16 mouse cellular contexts compared by ENCODE assay signal in the genomic region with DNA sequence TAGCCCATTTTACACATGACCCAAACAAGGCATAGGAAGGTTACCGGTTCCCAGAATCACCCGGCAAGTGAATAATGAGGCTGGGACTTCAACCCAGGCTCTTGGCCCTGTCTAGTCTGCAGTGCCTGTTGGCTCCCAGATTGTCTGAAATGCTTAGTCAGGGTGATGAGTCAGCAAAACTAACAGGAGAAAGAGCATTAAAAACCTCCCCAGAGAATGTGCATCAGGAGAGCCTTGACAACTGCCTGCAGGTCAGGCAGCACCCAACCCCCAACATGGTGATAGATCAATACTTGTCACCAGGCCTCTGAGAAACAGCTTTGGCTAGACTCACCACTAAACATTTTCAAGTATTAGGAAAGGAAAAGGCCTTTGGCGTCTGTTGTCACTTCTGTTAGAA. TPM values are rescaled to one million over a fixed set of nuclear protein-coding genes. Genes with fewer than 3 reads are reported as not detected.
A peak's percentile ranks its signal among the peaks of the same experiment; 100 is the strongest.
DNase-seq lines count a peak whose midpoint lies in the region; ATAC-seq and TF ChIP-seq lines count a peak whose summit lies in the region.
"Had no signal": no experiment of that assay in that cellular context is flagged by ENCODE, and none has a peak within 500 bp of the region (broad histone marks: within the 10 kb centered on the region; RNA-seq: fewer than 3 reads in every experiment).

No protein-coding gene starts in this region.

- no peaks in the 10 kb centered on the region for H3K79me2 ChIP-seq in CH12.LX (replicated peaks; ENCODE audit: control insufficient read depth, extremely low read depth, insufficient read depth, poor library complexity, severe bottlenecking)

- peaks cover 40 to 92% of the 10 kb centered on the region in 2 experiments for H3K36me3 ChIP-seq in CH12.LX (replicated peaks in 1 of 2; ENCODE audit: control insufficient read depth in 1 of 2, insufficient read depth in 1 of 2, low read length in 1 of 2)
- H3K36me3 ChIP-seq in liver, embryonic 13.5 days: peaks cover 58% of the 10 kb centered on the region
- peaks cover 46% of the 10 kb centered on the region for H3K36me3 ChIP-seq in thymus, adult 2 months (ENCODE audit: control insufficient read depth, insufficient read depth, low read length)
- H3K36me3 ChIP-seq: intestine, embryonic 15.5 days had no signal

- no peaks in the 10 kb centered on the region for H3K27me3 ChIP-seq in CH12.LX (replicated peaks)
- H3K27me3 ChIP-seq in liver, embryonic 13.5 days: no peaks in the 10 kb centered on the region
- no peaks in the 10 kb centered on the region for H3K27me3 ChIP-seq in thymus, adult 2 months (ENCODE audit: control insufficient read depth, insufficient read depth, low read length)
- H3K27me3 ChIP-seq: intestine, embryonic 15.5 days; limb, embryonic 13.5 days; neural tube, embryonic 15.5 days had no signal

- no peak for TF ChIP-seq RAD21 in CH12.LX (IDR thresholded peaks at IDR 0.05; ENCODE audit: low read depth, low read length)

- ATAC-seq in liver, embryonic 13.5 days (ENCODE audit: low read depth): peak; percentile 74
- ATAC-seq: intestine, embryonic 15.5 days had no signal

- H3K9me3 ChIP-seq in CH12.LX (replicated peaks; ENCODE audit: low read length): no peaks in the 10 kb centered on the region
- no peaks in the 10 kb centered on the region for H3K9me3 ChIP-seq in liver, embryonic 13.5 days (replicated peaks)
- H3K9me3 ChIP-seq: intestine, embryonic 15.5 days; limb, embryonic 13.5 days; neural tube, embryonic 15.5 days had no signal

- H3K4me2 ChIP-seq in CH12.LX (ENCODE audit: insufficient read depth, low read depth, poor library complexity, severe bottlenecking): no peak overlapping the region
- H3K4me2 ChIP-seq in liver, embryonic 13.5 days: no peak overlapping the region
- H3K4me2 ChIP-seq: intestine, embryonic 15.5 days; limb, embryonic 13.5 days; neural tube, embryonic 15.5 days had no signal

- dilution Hi-C loops in CH12.LX (cut with MboI; ENCODE audit: extremely low pct_ligation_motif_present, extremely low pct_unique_long_range_greater_than_20kb, low sequenced_read_pairs): no loop called here

- H3K27ac ChIP-seq in CH12.LX (ENCODE audit: insufficient read depth, low read depth): no peak overlapping the region
- peak overlapping the region; percentile 29 for H3K27ac ChIP-seq in liver, embryonic 13.5 days
- no peak overlapping the region for H3K27ac ChIP-seq in thymus, adult 2 months (ENCODE audit: control insufficient read depth, insufficient read depth, low read length)
- H3K27ac ChIP-seq: intestine, embryonic 15.5 days; limb, embryonic 13.5 days; neural tube, embryonic 15.5 days had no signal

- in situ Hi-C loops in CH12.LX (cut with MboI; ENCODE audit: low pct_ligation_motif_present, low pct_unique_long_range_greater_than_20kb, low sequenced_read_pairs): no loop called here

- no peak for TF ChIP-seq CTCF in CH12.LX (conservative IDR thresholded peaks at IDR 0.05 in 1 of 2, IDR thresholded peaks at IDR 0.05 in 1 of 2; ENCODE audit: low read depth in 2 of 2, low read length in 2 of 2)
- no peak for TF ChIP-seq CTCF in thymus, adult 2 months (IDR thresholded peaks at IDR 0.05; ENCODE audit: borderline replicate concordance, control insufficient read depth, extremely low read depth, insufficient read depth, low read length, poor library complexity)

- 75% methylated on average over 3 of the region's 3 CpGs for WGBS in liver, embryonic 13.5 days (ENCODE audit: insufficient replicate concordance)
- 95% methylated on average over 3 of the region's 3 CpGs for WGBS in thymus, adult 2 months

- intact Hi-C loops in gastrocnemius, postnatal 36 days (cut with DNase I): no loop called here

- no peak overlapping the region for H3K4me3 ChIP-seq in CH12.LX (replicated peaks in 1 of 3; ENCODE audit: low read depth in 2 of 3, low read length in 2 of 3, poor library complexity in 1 of 3)
- H3K4me3 ChIP-seq in liver, embryonic 13.5 days (replicated peaks): no peak overlapping the region
- H3K4me3 ChIP-seq in thymus, adult 2 months (ENCODE audit: control insufficient read depth, insufficient read depth, low read length): no peak overlapping the region
- H3K4me3 ChIP-seq: intestine, embryonic 15.5 days; limb, embryonic 13.5 days; neural tube, embryonic 15.5 days had no signal

- DNase-seq in adrenal gland, postnatal 36 days: peak; percentile 28 to 35
- no peak for DNase-seq in adrenal gland, postnatal 4 days (ENCODE audit: low spot score in 2 of 2)
- DNase-seq in CH12.LX (ENCODE audit: extremely low read depth): no peak
- DNase-seq in c-Kit-positive CD71-positive TER-119-negative erythroid progenitor cells, embryonic 14.5 days (ENCODE audit: low read depth): peak; percentile 22
- peak; percentile 52 for DNase-seq in liver, embryonic 13.5 days
- no peak for DNase-seq in cerebellum, adult 11-12 months
- no peak for DNase-seq in thymus, adult 2 months
- DNase-seq in gastrocnemius, postnatal 36 days: no peak
- DNase-seq: cerebellum, postnatal 36 days; heart, adult 18-20 months; heart, postnatal 36 days; kidney, postnatal 25 days; lung, postnatal 36 days had no signal

- H3K4me1 ChIP-seq in CH12.LX (ENCODE audit: control insufficient read depth in 1 of 2, insufficient read depth in 2 of 2): peaks cover 0 to 14% of the 10 kb centered on the region in 2 experiments; a peak in 2 of 4 replicates
- peaks cover 16% of the 10 kb centered on the region for H3K4me1 ChIP-seq in liver, embryonic 13.5 days (replicated peaks)
- no peaks in the 10 kb centered on the region for H3K4me1 ChIP-seq in thymus, adult 2 months (replicated peaks; ENCODE audit: control insufficient read depth, insufficient read depth, low read length)
- H3K4me1 ChIP-seq: intestine, embryonic 15.5 days; neural tube, embryonic 15.5 days had no signal

- no peak overlapping the region for H3K9ac ChIP-seq in CH12.LX (ENCODE audit: insufficient read depth, low read depth)
- H3K9ac ChIP-seq in liver, embryonic 13.5 days: no peak overlapping the region
- H3K9ac ChIP-seq: intestine, embryonic 15.5 days; limb, embryonic 13.5 days; neural tube, embryonic 15.5 days had no signal

- TF ChIP-seq POLR2A in CH12.LX (IDR thresholded peaks at IDR 0.05; ENCODE audit: low read depth, low read length): no peak
- TF ChIP-seq POLR2A in thymus, adult 2 months (IDR thresholded peaks at IDR 0.05; ENCODE audit: control insufficient read depth, extremely low read depth, insufficient read depth, low read length, poor library complexity): no peak

- no peak for TF ChIP-seq EP300 in CH12.LX (IDR thresholded peaks at IDR 0.05; ENCODE audit: low read length)

TF ChIP-seq in CH12.LX, 34 proteins besides CTCF, POLR2A, EP300 and RAD21:
- TF ChIP-seq SIN3A (IDR thresholded peaks at IDR 0.05; ENCODE audit: low read length): no peak
- no peak for TF ChIP-seq ZKSCAN1 (IDR thresholded peaks at IDR 0.05; ENCODE audit: borderline replicate concordance, low read depth, low read length)
- TF ChIP-seq BHLHE40 (IDR thresholded peaks at IDR 0.05; ENCODE audit: low read depth, low read length): no peak
- no peak for TF ChIP-seq ZMIZ1 (IDR thresholded peaks at IDR 0.05; ENCODE audit: low read depth, low read length)
- peak; percentile 88 for TF ChIP-seq MAFK (IDR thresholded peaks at IDR 0.05; ENCODE audit: insufficient replicate concordance, low read length)

RNA-seq across cellular contexts. Expression of gene Efcab10, which starts 25.1 kb away (rescaled TPM):
- total RNA-seq in adrenal gland, postnatal 36 days (2021): under 1 TPM in 1 of 2 experiments, not detected in 1; 0.59 TPM
- not detected for total RNA-seq in adrenal gland, postnatal 4 days (2021)
- total RNA-seq in CH12.LX (2012; rRNA removed): not detected in 2 replicates
- not detected in 2 replicates for total RNA-seq in CH12.LX (2014; rRNA removed)
- polyA plus RNA-seq in CH12.LX (2012; ENCODE audit: insufficient read length, low read depth): not detected in 2 replicates
- polyA plus RNA-seq in liver, embryonic 13.5 days (2015; fragmentation: Nextera tagmentation; extraction: Ambion mirVana): not detected in 2 replicates
- polyA plus RNA-seq in thymus, adult 2 months (2012; rRNA removed): not detected in 2 replicates
- total RNA-seq in gastrocnemius, postnatal 36 days (2021): not detected
- total RNA-seq: heart, adult 18-20 months; heart, postnatal 36 days had no signal

RNA-seq across cellular contexts. Expression of gene Twistnb, which starts 59.9 kb away (rescaled TPM):
- 10 to 100 TPM; 14.1 to 16.1 TPM for total RNA-seq in adrenal gland, postnatal 36 days (2021)
- 10 to 100 TPM; 26.2 to 27.2 TPM for total RNA-seq in adrenal gland, postnatal 4 days (2021)
- total RNA-seq in CH12.LX (2012; rRNA removed): 19.2 and 20.5 TPM in 2 replicates
- 51.2 and 60.2 TPM in 2 replicates for total RNA-seq in CH12.LX (2014; rRNA removed)
- polyA plus RNA-seq in CH12.LX (2012; ENCODE audit: insufficient read length, low read depth): 33.1 and 34.4 TPM in 2 replicates
- 39.9 and 43.5 TPM in 2 replicates for polyA plus RNA-seq in liver, embryonic 13.5 days (2015; fragmentation: Nextera tagmentation; extraction: Ambion mirVana)
- 57.5 and 94.4 TPM in 2 replicates for polyA plus RNA-seq in thymus, adult 2 months (2012; rRNA removed)
- 1 to 10 TPM; 7.8 to 9.0 TPM for total RNA-seq in gastrocnemius, postnatal 36 days (2021)

Comparison
In these comparisons a context has a peak if more than half of its experiments do, and no peak if none do; other contexts are left out.
1. DNase-seq: peak in adrenal gland, postnatal 36 days (2 of 2), c-Kit-positive CD71-positive TER-119-negative erythroid progenitor cells, embryonic 14.5 days (single experiment) and liver, embryonic 13.5 days (single experiment); none in adrenal gland, postnatal 4 days (0 of 2), CH12.LX (single experiment), cerebellum, adult 11-12 months (single experiment), thymus, adult 2 months (single experiment) and gastrocnemius, postnatal 36 days (0 of 2).